Mouse (Mus musculus): Measurements from ENCODE around the gene Polr2c.

GRCm38 (mm10) chr8:94865292-94865691, 8.0 kb downstream of the Polr2c start:
- TF ChIP-seq GATA1 (IDR thresholded peaks at IDR 0.05; ENCODE audit: low read length) = no peak
- TF ChIP-seq TAL1 (IDR thresholded peaks at IDR 0.05; ENCODE audit: low read length) = no peak
